Mouse (Mus musculus): ENCODE data around the gene Hnrnpa3.

- TF ChIP-seq ZNF384 (IDR thresholded peaks at IDR 0.05; ENCODE audit: low read depth, low read length) (no peak), POLR2AphosphoS2 (IDR thresholded peaks at IDR 0.05; ENCODE audit: low read length) (no peak), POLR2A (IDR thresholded peaks at IDR 0.05; ENCODE audit: control insufficient read depth in 1 of 2, insufficient read depth in 1 of 2, low read depth in 1 of 2, low read length in 2 of 2, poor library complexity in 1 of 2) (no peak), KAT2A (conservative IDR thresholded peaks at IDR 0.05; ENCODE audit: low read depth, low read length) (no peak), GATA1 (IDR thresholded peaks at IDR 0.05; ENCODE audit: low read depth, low read length) (no peak), MYB (IDR thresholded peaks at IDR 0.05; ENCODE audit: low read depth, low read length) (no peak), CTCF (IDR thresholded peaks at IDR 0.05 in 2 of 3, conservative IDR thresholded peaks at IDR 0.05 in 1 of 3; ENCODE audit: control insufficient read depth in 1 of 3, insufficient read depth in 1 of 3, low read depth in 2 of 3, low read length in 3 of 3, poor library complexity in 1 of 3, severe bottlenecking in 1 of 3) (no peak), RCOR1 (IDR thresholded peaks at IDR 0.05; ENCODE audit: low read depth, low read length) (no peak), ELF1 (IDR thresholded peaks at IDR 0.05; ENCODE audit: low read depth, low read length) (no peak), USF1 (IDR thresholded peaks at IDR 0.05; ENCODE audit: low read depth, low read length) (no peak), MAX (IDR thresholded peaks at IDR 0.05; ENCODE audit: low read length) (no peak)
These were observed 47.4 kb downstream of the Hnrnpa3 start for GRCm38 (mm10) chr2:75706435-75706834.
